Mouse (Mus musculus) erythroblast, embryonic 14.5 days (primary cell): ENCODE measurements around the gene Lgals8. TPM values are rescaled to one million over a fixed set of nuclear protein-coding genes. Genes with fewer than 3 reads are reported as not detected.
"Not testable (repeated sequence)": the region's sequence is repeated elsewhere in the genome, so short reads cannot be mapped to it uniquely, and the experiment has no call there.

ENCODE experiments used
- H3K27me3 ChIP-seq: 2 replicates; pipeline ENCODE4 v1.6.1; 2012; ENCODE audit warnings: inconsistent platforms; ENCODE audit not compliant: control insufficient read depth
- H3K36me3 ChIP-seq: 2 replicates; pipeline ENCODE4 v1.6.1; 2012; ENCODE audit warnings: mild to moderate bottlenecking, inconsistent platforms; ENCODE audit not compliant: control insufficient read depth
- H3K4me1 ChIP-seq: 2 replicates; pipeline ENCODE4 v1.6.1; 2012; ENCODE audit warnings: inconsistent platforms; ENCODE audit not compliant: control insufficient read depth
- H3K4me3 ChIP-seq: replicated peaks from 2 replicates; pipeline ENCODE3; 2012; ENCODE audit warnings: moderate library complexity, mild to moderate bottlenecking, inconsistent platforms
- H3K9me3 ChIP-seq: 2 replicates; pipeline ENCODE4 v1.6.1; 2012; ENCODE audit warnings: low read length, inconsistent platforms, mixed read lengths; ENCODE audit not compliant: control insufficient read depth
- GATA1 ChIP-seq: IDR thresholded peaks from 2 replicates; pipeline ENCODE4 v1.6.1; 2012; ENCODE audit warnings: low read length, inconsistent platforms, mixed read lengths
- TAL1 ChIP-seq: IDR thresholded peaks from 3 replicates; pipeline ENCODE4 v1.6.1; 2012; ENCODE audit warnings: low read length, inconsistent platforms, mixed read lengths
- polyA plus RNA-seq: library from polyadenylated mRNA; stranded (reverse); fragments of >175 nt; gene quantifications from 2 replicates; pipeline ENCODE4 v1.2.3, GENCODE M21; 2012

Lgals8 gene
- polyA plus RNA-seq, 1 experiment = 0.15 TPM

DNA sequence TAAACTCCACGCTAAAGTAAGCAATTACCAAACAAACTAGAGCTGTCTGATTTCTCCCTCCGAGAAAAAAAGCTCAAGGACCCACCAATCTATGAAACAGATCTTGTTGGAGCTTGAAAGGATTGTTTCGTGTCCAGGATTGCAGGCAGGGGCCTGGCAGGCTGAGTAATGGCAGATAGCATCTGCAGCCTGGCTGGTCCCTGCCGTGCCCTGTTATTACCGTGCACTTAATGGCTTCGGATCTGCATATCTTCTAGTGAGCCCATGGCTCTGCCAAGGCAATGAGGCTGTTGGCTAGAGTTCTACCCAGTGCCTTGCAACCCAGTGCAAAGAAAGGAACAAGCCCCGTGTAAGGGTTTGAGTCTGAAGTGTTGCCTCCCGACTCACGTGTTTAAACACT lies 30.0 kb upstream of the Lgals8 start:
- no peaks in the 10 kb centered on the region for H3K27me3 ChIP-seq
- no peaks in the 10 kb centered on the region for H3K4me1 ChIP-seq

DNA sequence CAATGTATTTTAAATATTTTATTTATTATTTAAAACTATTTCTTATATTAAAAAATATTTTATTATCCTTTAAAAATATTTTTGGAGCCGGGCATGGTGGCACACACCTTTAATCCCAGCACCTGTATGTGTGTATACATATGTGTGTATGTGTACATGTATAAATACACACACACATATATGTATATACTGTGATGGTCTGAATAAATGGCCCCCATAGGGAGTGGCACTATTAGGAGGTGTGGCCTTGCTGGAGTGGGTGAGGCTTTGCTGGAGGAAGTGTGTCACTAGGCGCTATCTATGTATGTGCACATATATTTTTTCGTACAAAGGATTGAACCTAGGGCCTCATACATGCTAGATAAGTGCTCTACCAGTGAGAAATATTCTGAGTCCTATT lies 27.8 kb upstream of the Lgals8 start:
- Histone ChIP-seq H3K36me3 (no peaks in the 10 kb centered on the region), H3K4me3 (no peak overlapping the region), H3K4me1 (no peaks in the 10 kb centered on the region), H3K9me3 (no peaks in the 10 kb centered on the region), H3K27me3 (no peaks in the 10 kb centered on the region)
- TF ChIP-seq TAL1 (no peak), GATA1 (no peak)

More for the DNA sequence above, 30.0 kb upstream of the Lgals8 start:
- H3K4me3 ChIP-seq = no peak overlapping the region
- no peaks in the 10 kb centered on the region for H3K36me3 ChIP-seq
- no peak for TF ChIP-seq GATA1
- TF ChIP-seq TAL1 = no peak
- H3K9me3 ChIP-seq = no peaks in the 10 kb centered on the region

DNA sequence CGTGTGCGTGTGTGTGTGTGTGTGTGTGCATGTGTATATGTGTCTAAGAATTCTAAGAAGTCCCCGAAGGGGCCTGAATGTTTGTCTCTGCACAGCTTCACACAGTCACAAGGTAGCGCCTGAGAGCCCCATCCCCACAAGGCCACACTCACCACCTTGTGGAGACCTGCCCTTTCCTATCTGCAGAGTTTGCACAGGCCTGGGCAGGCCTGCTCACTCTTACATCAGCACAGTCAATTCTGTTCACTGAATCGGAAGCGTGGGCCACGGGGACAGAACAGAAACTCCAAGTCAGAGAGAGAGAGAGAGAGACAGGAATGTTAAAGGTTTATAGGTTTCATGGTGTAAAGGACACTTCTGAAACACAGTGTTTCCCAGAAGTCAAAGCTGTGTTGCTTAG lies 20.9 kb upstream of the Lgals8 start:
- TF ChIP-seq GATA1 (no peak), TAL1 (no peak)
- Histone ChIP-seq H3K27me3 (no peaks in the 10 kb centered on the region), H3K9me3 (no peaks in the 10 kb centered on the region), H3K4me1 (no peaks in the 10 kb centered on the region), H3K4me3 (no peak overlapping the region), H3K36me3 (no peaks in the 10 kb centered on the region)

DNA sequence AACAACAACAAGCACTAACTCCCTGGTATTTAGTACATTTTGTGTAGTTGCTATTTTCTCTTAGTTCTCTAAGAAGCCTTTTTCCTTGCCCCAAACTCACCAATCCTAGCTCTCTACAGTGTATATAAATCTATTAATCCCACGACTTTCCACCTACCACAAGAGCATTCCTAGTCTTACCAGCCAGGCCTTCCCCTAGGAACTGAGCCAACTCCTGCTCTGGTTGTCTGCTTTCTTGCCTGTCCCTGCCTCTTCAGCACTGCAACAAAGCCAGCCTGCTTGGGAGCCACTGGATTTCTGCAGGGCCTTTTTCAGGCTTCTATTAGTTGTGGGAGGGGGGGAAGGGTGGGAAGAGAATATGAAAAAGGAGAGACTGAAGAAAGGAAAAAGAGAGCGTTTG lies 20.5 kb upstream of the Lgals8 start:
- Histone ChIP-seq H3K9me3 (no peaks in the 10 kb centered on the region), H3K36me3 (no peaks in the 10 kb centered on the region), H3K27me3 (no peaks in the 10 kb centered on the region), H3K4me1 (no peaks in the 10 kb centered on the region), H3K4me3 (no peak overlapping the region)
- no peak for TF ChIP-seq GATA1
- no peak for TF ChIP-seq TAL1

DNA sequence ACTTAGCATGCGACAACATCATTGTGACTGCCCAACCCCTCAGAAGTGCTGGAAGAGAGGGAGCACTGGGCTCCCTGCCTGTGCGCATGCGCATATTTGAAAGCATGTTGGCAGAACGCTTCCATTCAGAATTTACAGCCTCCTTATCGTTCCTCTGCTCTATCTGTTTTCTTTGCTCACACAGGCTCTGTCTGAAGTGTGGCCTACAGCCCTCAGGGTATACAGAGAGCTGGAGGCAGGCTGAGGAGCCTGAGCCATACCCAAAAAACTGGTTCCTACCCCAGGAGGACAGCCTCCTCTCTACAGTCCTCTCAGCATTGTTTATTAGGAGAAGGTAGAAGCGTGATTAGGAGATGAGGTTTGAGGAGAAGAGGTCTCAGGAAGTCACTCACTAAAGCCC lies 15.1 kb upstream of the Lgals8 start:
- Histone ChIP-seq H3K9me3 (no peaks in the 10 kb centered on the region), H3K4me3 (no peak overlapping the region), H3K27me3 (no peaks in the 10 kb centered on the region), H3K36me3 (no peaks in the 10 kb centered on the region), H3K4me1 (no peaks in the 10 kb centered on the region)
- TF ChIP-seq GATA1 (no peak), TAL1 (no peak)

DNA sequence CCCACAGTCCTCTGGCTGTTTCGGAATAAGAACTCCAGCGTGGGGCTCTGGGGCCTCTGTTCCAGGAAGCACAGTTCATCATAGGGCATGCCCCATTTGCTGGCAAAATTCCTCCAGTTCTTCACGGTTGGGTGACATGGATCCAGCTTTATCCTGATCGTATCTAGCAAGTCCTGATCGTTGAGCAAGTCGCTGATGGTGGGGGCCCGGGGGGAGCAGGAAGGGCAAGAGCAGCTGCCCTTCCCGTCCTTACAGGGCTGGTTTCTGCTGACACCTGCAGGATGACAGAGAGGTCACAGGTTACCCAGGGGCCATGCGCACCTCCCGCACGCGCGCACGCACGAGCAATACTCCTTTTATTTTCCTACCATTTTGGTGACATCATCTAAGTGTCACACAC lies 13.6 kb upstream of the Lgals8 start:
- no peaks in the 10 kb centered on the region for H3K27me3 ChIP-seq
- no peaks in the 10 kb centered on the region for H3K4me1 ChIP-seq
- no peak for TF ChIP-seq TAL1
- TF ChIP-seq GATA1 = no peak
- no peaks in the 10 kb centered on the region for H3K9me3 ChIP-seq
- H3K36me3 ChIP-seq = no peaks in the 10 kb centered on the region
- no peak overlapping the region for H3K4me3 ChIP-seq

- no peaks in the 10 kb centered on the region for H3K9me3 ChIP-seq
- H3K36me3 ChIP-seq = no peaks in the 10 kb centered on the region
- no peaks in the 10 kb centered on the region for H3K4me1 ChIP-seq
- no peaks in the 10 kb centered on the region for H3K27me3 ChIP-seq
- no peak for TF ChIP-seq GATA1
- no peak for TF ChIP-seq TAL1
- H3K4me3 ChIP-seq = no peak overlapping the region
Observed at GRCm38 (mm10) chr13:12476886-12477285, 12.1 kb upstream of the Lgals8 start.

DNA sequence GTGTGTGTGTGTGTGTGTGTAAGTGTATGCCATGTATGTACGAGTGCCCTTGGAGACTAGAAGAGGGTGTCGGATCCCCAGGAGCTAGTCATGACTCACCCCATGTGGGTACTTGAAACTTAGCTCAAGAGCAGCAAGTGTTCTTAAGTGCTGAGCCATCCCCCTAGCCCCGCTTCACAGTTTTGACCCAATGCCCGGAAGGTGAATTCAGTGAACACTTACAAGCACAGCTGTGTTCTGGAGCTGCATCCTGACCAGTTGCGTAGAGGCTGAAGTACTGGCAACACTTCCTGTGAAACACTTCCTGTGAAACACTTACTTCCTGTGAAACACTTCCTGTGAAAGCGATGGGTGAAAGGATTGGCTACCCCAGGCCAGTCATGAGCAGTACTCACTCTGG lies 10.5 kb upstream of the Lgals8 start:
- Histone ChIP-seq H3K36me3 (no peaks in the 10 kb centered on the region), H3K4me3 (no peak overlapping the region), H3K4me1 (no peaks in the 10 kb centered on the region), H3K27me3 (no peaks in the 10 kb centered on the region), H3K9me3 (no peaks in the 10 kb centered on the region)
- TF ChIP-seq GATA1 (no peak), TAL1 (no peak)

DNA sequence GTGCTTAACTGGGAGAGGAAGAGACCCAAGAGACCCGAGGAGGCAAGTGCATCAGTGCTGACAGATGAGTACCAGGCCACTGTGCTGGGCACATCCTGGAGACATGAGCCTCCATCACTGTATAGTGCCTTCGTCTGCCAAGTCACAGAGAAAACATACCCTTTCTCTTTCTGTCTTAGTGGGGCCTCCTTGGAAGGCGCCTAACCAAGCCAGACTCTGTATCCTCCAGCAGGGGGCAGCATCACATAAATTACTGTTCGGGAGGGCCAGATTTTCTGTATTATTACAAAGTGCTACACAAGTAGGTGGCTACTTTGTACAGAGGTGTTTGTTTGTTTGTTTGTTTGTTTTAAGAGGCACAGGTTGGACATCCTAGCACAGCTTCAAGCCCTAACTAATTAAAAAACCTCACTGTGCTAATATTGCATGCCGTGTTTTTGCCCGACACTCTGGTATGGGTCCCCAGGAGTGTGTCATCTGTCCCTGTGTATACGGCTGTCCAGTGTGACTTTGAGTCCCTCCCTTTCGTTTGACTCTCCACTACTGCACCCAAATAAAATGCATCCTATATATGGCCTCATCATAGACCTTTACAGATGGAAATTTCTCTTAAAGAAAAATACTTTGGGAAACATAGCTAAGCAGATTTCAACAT lies 9.1 kb upstream of the Lgals8 start:
- TF ChIP-seq GATA1 (no peak), TAL1 (no peak)
- no peaks in the 10 kb centered on the region for H3K4me1 ChIP-seq

DNA sequence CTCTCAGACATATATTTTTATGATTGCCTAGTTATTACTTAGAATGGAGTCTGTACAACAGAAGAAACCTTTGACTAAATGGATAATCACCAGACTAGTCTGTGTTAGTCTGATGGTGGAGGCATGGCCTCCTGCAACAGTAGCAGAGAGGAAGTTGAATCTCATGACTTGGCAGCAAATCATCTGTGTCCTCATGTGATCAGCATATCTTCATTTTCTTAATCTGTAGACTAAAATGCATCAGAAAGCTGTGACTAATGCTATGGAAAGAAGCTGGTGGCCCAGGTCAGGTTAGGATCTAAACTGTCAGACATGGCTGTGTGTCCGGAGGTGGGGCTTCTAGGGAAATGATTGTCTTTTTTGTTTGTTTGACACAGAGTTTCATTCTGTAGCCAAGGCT lies 3.7 kb upstream of the Lgals8 start:
- no peaks in the 10 kb centered on the region for H3K27me3 ChIP-seq
- TF ChIP-seq TAL1 (no peak), GATA1 (no peak)
- no peak overlapping the region for H3K4me3 ChIP-seq
- H3K36me3 ChIP-seq = no peaks in the 10 kb centered on the region
- H3K4me1 ChIP-seq = no peaks in the 10 kb centered on the region
- H3K9me3 ChIP-seq = no peaks in the 10 kb centered on the region

More for the DNA sequence above, 9.1 kb upstream of the Lgals8 start:
- Histone ChIP-seq H3K27me3 (no peaks in the 10 kb centered on the region), H3K4me3 (no peak overlapping the region), H3K36me3 (no peaks in the 10 kb centered on the region), H3K9me3 (no peaks in the 10 kb centered on the region)

- peaks cover 23% of the 10 kb centered on the region for H3K4me1 ChIP-seq
- H3K27me3 ChIP-seq, H3K9me3 ChIP-seq, H3K36me3 ChIP-seq, H3K4me3 ChIP-seq: not testable (repeated sequence)
Observed at GRCm38 (mm10) chr13:12464159-12464558, 585 bp downstream of the Lgals8 start.
